Mouse (Mus musculus) kidney, postnatal 0 days (tissue): ENCODE results near the gene Tmtc4. TPM values are rescaled to one million over a fixed set of nuclear protein-coding genes. Genes with fewer than 3 reads are reported as not detected.

Experiments
- ATAC-seq: fragments of 200-750 bp; cut with Nextera tagmentation; replicated peaks from 2 replicates; pipeline ENCODE4 v1.8.0; 2017; ENCODE audit warnings: low read depth, moderate number of reproducible peaks, moderate TSS enrichment, moderate library complexity; ENCODE audit not compliant: low FRiP score
- DNase-seq: peaks from one replicate; pipeline ENCODE4 v3.0.0-alpha.2; 2016; ENCODE audit warnings: low spot score
- H3K27ac ChIP-seq: fragments of 300-500 bp; sonication (generic); 2 replicates; pipeline ENCODE4 v1.5.1; 2014; ENCODE audit warnings: mild to moderate bottlenecking
- H3K27me3 ChIP-seq: fragments of 300-500 bp; sonication (generic); 2 replicates; pipeline ENCODE4 v1.6.1; 2014; ENCODE audit warnings: low read length, mixed read lengths; ENCODE audit not compliant: insufficient read depth
- H3K36me3 ChIP-seq: fragments of 300-500 bp; sonication (generic); 2 replicates; pipeline ENCODE4 v1.6.1; 2014; ENCODE audit warnings: low read length, mixed read lengths; ENCODE audit not compliant: insufficient read depth
- H3K4me1 ChIP-seq: fragments of 300-500 bp; sonication (generic); replicated peaks from 2 replicates; pipeline ENCODE4 v1.6.1; 2014; ENCODE audit warnings: antibody characterized with exemption, low read length, mixed read lengths; ENCODE audit not compliant: insufficient read depth
- H3K4me2 ChIP-seq: fragments of 300-500 bp; sonication (generic); 2 replicates; pipeline ENCODE4 v1.6.1; 2014; ENCODE audit warnings: mild to moderate bottlenecking, low read length, moderate library complexity, mixed read lengths
- H3K4me3 ChIP-seq: fragments of 300-500 bp; sonication (generic); replicated peaks from 2 replicates; pipeline ENCODE4 v1.5.1; 2014; ENCODE audit warnings: low read depth, low read length
- H3K9ac ChIP-seq: fragments of 300-500 bp; sonication (generic); 2 replicates; pipeline ENCODE4 v1.6.1; 2014; ENCODE audit warnings: low read depth, low read length
- H3K9me3 ChIP-seq: fragments of 300-500 bp; sonication (generic); replicated peaks from 2 replicates; pipeline ENCODE4 v1.6.1; 2016; ENCODE audit warnings: low read length, inconsistent platforms, mixed read lengths
- CTCF ChIP-seq: IDR thresholded peaks from 2 replicates; pipeline ENCODE4 v1.5.1; 2016; ENCODE audit warnings: antibody characterized with exemption, low read depth, mild to moderate bottlenecking, moderate library complexity
- WGBS: fragments of 180-500 bp; shearing (Covaris S2); extraction: QIAGEN DNeasy Blood & Tissue Kit; methylation state at CpG from one replicate; pipeline ENCODE4 v1.1.7; 2014; 5-methylcytosine and 5-hydroxymethylcytosine counted together
- polyA plus RNA-seq: library from polyadenylated mRNA; unstranded; fragments of >200 nt; fragmentation: Nextera tagmentation; extraction: Ambion mirVana; gene quantifications from 2 replicates; pipeline ENCODE4 v1.2.1, GENCODE M21; 2015

Tmtc4 gene
- polyA plus RNA-seq, 1 experiment from 2014 or later, result 25.8 TPM

DNA sequence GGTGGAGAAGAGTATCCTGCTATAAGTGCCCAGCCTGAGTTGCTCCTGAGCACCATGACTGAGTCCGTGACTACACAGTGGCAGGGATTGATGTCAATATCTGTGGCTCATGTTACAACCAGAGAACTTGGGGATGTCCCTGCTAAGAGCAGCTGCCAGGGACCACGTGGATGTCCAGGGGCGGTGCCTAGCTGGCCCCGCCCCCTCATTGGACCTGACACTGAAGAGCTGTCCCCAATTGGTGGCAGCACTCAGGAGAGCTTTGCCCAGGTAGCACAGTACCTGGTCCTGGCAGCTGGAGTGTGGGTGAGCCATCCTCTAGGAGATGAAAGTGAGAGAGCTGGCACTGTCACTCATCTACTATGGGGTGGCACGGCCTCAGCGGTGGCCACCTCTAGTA is 9.1 kb upstream of the Tmtc4 start:
- Histone ChIP-seq H3K27ac (no peak overlapping the region), H3K4me2 (no peak overlapping the region), H3K9me3 (no peaks in the 10 kb centered on the region), H3K36me3 (no peaks in the 10 kb centered on the region), H3K4me3 (no peak overlapping the region), H3K4me1 (no peaks in the 10 kb centered on the region), H3K27me3 (no peaks in the 10 kb centered on the region), H3K9ac (no peak overlapping the region)
- peak; percentile 43; the same call in 1 of the 2 replicates for ATAC-seq
- no peak for DNase-seq
- TF ChIP-seq CTCF, result no peak
- 60% methylated on average over 6 of the region's 6 CpGs for WGBS

GRCm38 (mm10) chr14:122990521-122991052 is 6.8 kb upstream of the Tmtc4 start:
- Histone ChIP-seq H3K4me1 (no peaks in the 10 kb centered on the region), H3K4me2 (no peak overlapping the region), H3K9ac (no peak overlapping the region), H3K9me3 (no peaks in the 10 kb centered on the region), H3K27ac (no peak overlapping the region), H3K27me3 (no peaks in the 10 kb centered on the region), H3K36me3 (no peaks in the 10 kb centered on the region), H3K4me3 (no peak overlapping the region)
- ATAC-seq (no peak), DNase-seq (no peak)
- WGBS, result 68% methylated on average over 4 of the region's 4 CpGs
- TF ChIP-seq CTCF, result no peak

GRCm38 (mm10) chr14:122986404-122986803 is 2.6 kb upstream of the Tmtc4 start:
- DNase-seq, result no peak

DNA sequence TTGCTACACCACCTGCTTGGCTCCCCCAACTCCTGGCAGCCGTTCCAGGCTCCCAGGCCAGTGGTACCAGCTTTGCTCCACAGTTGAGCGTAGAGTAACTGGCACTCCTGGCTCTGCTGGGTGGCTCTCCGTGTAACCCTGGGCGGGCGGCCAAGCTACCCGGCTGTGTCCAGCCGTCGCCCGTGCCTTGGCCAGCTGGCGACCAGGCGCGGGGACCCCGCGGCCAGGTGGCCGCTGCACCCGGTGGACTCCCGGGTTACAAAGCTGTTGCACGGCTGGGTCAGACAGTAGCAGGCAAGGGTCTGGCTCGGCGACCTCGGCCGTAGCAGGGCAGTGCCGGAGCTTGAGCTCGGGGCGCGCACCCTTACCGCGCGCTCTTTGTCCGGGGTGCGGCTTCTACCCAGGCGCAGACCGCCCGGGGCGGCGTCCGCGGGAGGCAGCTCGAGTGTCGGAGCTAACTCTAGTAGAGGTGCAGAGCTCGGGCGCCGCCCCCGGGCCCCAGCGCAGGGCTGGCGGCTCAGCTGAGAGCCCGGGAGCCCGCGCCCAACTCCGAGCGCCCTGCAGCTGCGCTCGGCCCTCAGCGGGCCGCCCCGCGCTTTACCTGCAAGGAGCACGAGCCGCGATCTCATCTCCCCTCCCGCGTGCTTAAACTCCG is 1.1 kb downstream of the Tmtc4 start:
- ATAC-seq, result peak; percentile 88

More at GRCm38 (mm10) chr14:122986404-122986803, 2.6 kb upstream of the Tmtc4 start:
- no peaks in the 10 kb centered on the region for H3K36me3 ChIP-seq
- TF ChIP-seq CTCF, result no peak
- H3K27ac ChIP-seq, result no peak overlapping the region
- 0 out of 2 replicates have a peak, but pooled peaks cover 3% of the 10 kb centered on the region for H3K4me1 ChIP-seq
- no peak overlapping the region for H3K4me3 ChIP-seq
- H3K4me2 ChIP-seq, result no peak overlapping the region
- no peaks in the 10 kb centered on the region for H3K27me3 ChIP-seq
- no peak for ATAC-seq
- H3K9ac ChIP-seq, result no peak overlapping the region
- no peaks in the 10 kb centered on the region for H3K9me3 ChIP-seq
- 61% methylated on average over 2 of the region's 2 CpGs for WGBS

GRCm38 (mm10) chr14:122981831-122982485 is 1.9 kb downstream of the Tmtc4 start:
- Histone ChIP-seq H3K4me2 (peak overlapping the region; percentile 91), H3K4me3 (peak overlapping the region; percentile 75), H3K9me3 (no peaks in the 10 kb centered on the region), H3K4me1 (0 out of 2 replicates have a peak, but pooled peaks cover 3% of the 10 kb centered on the region), H3K9ac (peak overlapping the region; percentile 81), H3K27ac (no peak overlapping the region; the same call in 1 of the 2 replicates), H3K36me3 (no peaks in the 10 kb centered on the region), H3K27me3 (no peaks in the 10 kb centered on the region)
- no peak for TF ChIP-seq CTCF
- WGBS, result 40% methylated on average over 8 of the region's 8 CpGs
- ATAC-seq, result no peak
- DNase-seq, result no peak

More for the DNA sequence above, 1.1 kb downstream of the Tmtc4 start:
- peak overlapping the region; percentile 75 for H3K4me3 ChIP-seq
- peak overlapping the region; percentile 91 for H3K4me2 ChIP-seq
- peak overlapping the region; percentile 91 for H3K27ac ChIP-seq
- no peaks in the 10 kb centered on the region for H3K9me3 ChIP-seq
- peak overlapping the region; percentile 81 for H3K9ac ChIP-seq
- under 1% methylated on average over 54 of the region's 63 CpGs for WGBS
- H3K27me3 ChIP-seq, result no peaks in the 10 kb centered on the region
- H3K36me3 ChIP-seq, result no peaks in the 10 kb centered on the region
- H3K4me1 ChIP-seq, result 0 out of 2 replicates have a peak, but pooled peaks cover 3% of the 10 kb centered on the region
- peak; percentile 51 for DNase-seq
- TF ChIP-seq CTCF, result no peak

GRCm38 (mm10) chr14:122978871-122979270 is 5.0 kb downstream of the Tmtc4 start:
- no peak for TF ChIP-seq CTCF
- H3K4me2 ChIP-seq, result no peak overlapping the region
- no peak for DNase-seq
- H3K9ac ChIP-seq, result no peak overlapping the region
- 0 out of 2 replicates have a peak, but pooled peaks cover 3% of the 10 kb centered on the region for H3K4me1 ChIP-seq
- no peak overlapping the region for H3K4me3 ChIP-seq
- no peaks in the 10 kb centered on the region for H3K36me3 ChIP-seq
- no peaks in the 10 kb centered on the region for H3K27me3 ChIP-seq
- no peaks in the 10 kb centered on the region for H3K9me3 ChIP-seq
- no peak for ATAC-seq
- WGBS, result 87% methylated on average over 3 of the region's 3 CpGs
- H3K27ac ChIP-seq, result no peak overlapping the region
